Mouse (Mus musculus) bone marrow, adult 2 months (tissue): ENCODE results near the gene Plpp3.

Experiments
- CTCF ChIP-seq: fragments of 200-500 bp; IDR thresholded peaks from 2 replicates; pipeline ENCODE4 v1.5.1; 2011; ENCODE audit warnings: low read length, control low read depth; ENCODE audit not compliant: control insufficient read depth, insufficient read depth
- POLR2A ChIP-seq: fragments of 200-500 bp; IDR thresholded peaks from 2 replicates; pipeline ENCODE4 v1.6.1; 2011; ENCODE audit warnings: low read depth, mild to moderate bottlenecking, control low read depth, low read length, borderline replicate concordance; ENCODE audit not compliant: control insufficient read depth

GRCm38 (mm10) chr4:105160470-105160869 is 3.3 kb downstream of the Plpp3 start:
- TF ChIP-seq CTCF (no peak), POLR2A (no peak)
